Mouse (Mus musculus): Measurements from ENCODE around the gene Thap12. TPM values are rescaled to one million over a fixed set of nuclear protein-coding genes. Genes with fewer than 3 reads are reported as not detected.

Gene Thap12
- total and polyA plus RNA-seq, 3 experiments, result 47.7 to 140 (median 52.7) TPM

- Histone ChIP-seq H3K79me2 (ENCODE audit: control insufficient read depth, insufficient read depth, low read length, poor library complexity) (peaks cover under 1% of the 10 kb centered on the region; the same call in 1 of the 2 replicates), H3K27ac (ENCODE audit: control insufficient read depth, low read depth, low read length) (no peak overlapping the region), H3K9ac (ENCODE audit: control insufficient read depth, low read depth, low read length, poor library complexity, severe bottlenecking) (no peak overlapping the region), H3K27me3 (ENCODE audit: control insufficient read depth in 1 of 2, insufficient read depth in 2 of 2, low read length in 2 of 2) (no peaks in the 10 kb centered on the region), H3K4me3 (ENCODE audit: control insufficient read depth in 1 of 2, insufficient read depth in 1 of 2, low read depth in 2 of 2, low read length in 2 of 2) (no peak overlapping the region), H3K36me3 (ENCODE audit: control insufficient read depth in 1 of 2, insufficient read depth in 2 of 2, low read length in 2 of 2) (peaks cover 0 to 12% of the 10 kb centered on the region in 2 experiments; a peak in 2 of 4 replicates), H3K9me3 (replicated peaks; ENCODE audit: insufficient read depth, low read length) (no peaks in the 10 kb centered on the region), H3K4me1 (ENCODE audit: control insufficient read depth in 1 of 2, insufficient read depth in 2 of 2, low read length in 2 of 2) (peaks cover 0 to 10% of the 10 kb centered on the region in 2 experiments; a peak in 2 of 4 replicates)
- no peak for DNase-seq (ENCODE audit: low read depth, low spot score)
- no peak for TF ChIP-seq ZKSCAN1 (IDR thresholded peaks at IDR 0.05; ENCODE audit: low read depth, low read length)
- TF ChIP-seq TCF12 (IDR thresholded peaks at IDR 0.05; ENCODE audit: low read depth, low read length), result no peak
- no peak for TF ChIP-seq POLR2AphosphoS5 (IDR thresholded peaks at IDR 0.05; ENCODE audit: borderline replicate concordance, low read depth, low read length)
- TF ChIP-seq POLR2AphosphoS2 (IDR thresholded peaks at IDR 0.05; ENCODE audit: low read length), result no peak
- no peak for TF ChIP-seq ELF1 (IDR thresholded peaks at IDR 0.05; ENCODE audit: low read depth, low read length)
- no peak for TF ChIP-seq MAFK (IDR thresholded peaks at IDR 0.05; ENCODE audit: borderline replicate concordance, low read depth, low read length)
- TF ChIP-seq MYB (IDR thresholded peaks at IDR 0.05; ENCODE audit: low read depth, low read length), result no peak
- no peak for TF ChIP-seq UBTF (IDR thresholded peaks at IDR 0.05; ENCODE audit: borderline replicate concordance, insufficient read depth, low read depth, low read length)
- TF ChIP-seq MAX (IDR thresholded peaks at IDR 0.05; ENCODE audit: low read length), result no peak
- TF ChIP-seq ZNF384 (IDR thresholded peaks at IDR 0.05; ENCODE audit: low read depth, low read length), result no peak
- TF ChIP-seq TBP (IDR thresholded peaks at IDR 0.05; ENCODE audit: low read depth, low read length), result no peak
- TF ChIP-seq RAD21 (IDR thresholded peaks at IDR 0.05; ENCODE audit: low read depth, low read length), result no peak
- no peak for TF ChIP-seq SIN3A (IDR thresholded peaks at IDR 0.05; ENCODE audit: low read length)
These were observed 4.9 kb upstream of the Thap12 start for GRCm38 (mm10) chr7:98698041-98698440.

DNA sequence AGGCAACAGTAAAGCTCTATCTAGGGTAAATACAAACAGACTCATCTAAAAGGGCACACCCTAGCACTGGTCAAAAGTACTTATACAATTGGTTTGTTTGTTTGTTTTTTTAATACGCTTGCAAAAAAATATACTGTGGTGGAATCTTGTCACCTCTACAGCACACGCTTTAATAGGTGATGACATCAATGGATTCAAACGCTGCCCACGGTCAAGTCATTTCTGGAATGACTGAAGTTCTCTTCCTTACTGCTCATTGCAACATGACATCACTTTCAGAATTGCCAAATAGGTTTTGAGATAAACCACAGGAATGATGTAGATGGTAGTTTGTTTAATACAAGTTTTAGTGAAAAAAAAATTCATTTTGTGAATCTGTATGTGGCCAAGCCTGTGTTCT is 4.3 kb upstream of the Thap12 start:
- Histone ChIP-seq H3K79me2 (ENCODE audit: control insufficient read depth, insufficient read depth, low read length, poor library complexity) (peaks cover 6% of the 10 kb centered on the region), H3K9ac (ENCODE audit: control insufficient read depth, low read depth, low read length, poor library complexity, severe bottlenecking) (no peak overlapping the region), H3K27me3 (ENCODE audit: control insufficient read depth in 1 of 2, insufficient read depth in 2 of 2, low read length in 2 of 2) (no peaks in the 10 kb centered on the region), H3K4me1 (ENCODE audit: control insufficient read depth in 1 of 2, insufficient read depth in 2 of 2, low read length in 2 of 2) (peaks cover 0 to 6% of the 10 kb centered on the region in 2 experiments; a peak in 2 of 4 replicates), H3K36me3 (ENCODE audit: control insufficient read depth in 1 of 2, insufficient read depth in 2 of 2, low read length in 2 of 2) (peaks cover 0 to 6% of the 10 kb centered on the region in 2 experiments; a peak in 2 of 4 replicates), H3K9me3 (replicated peaks; ENCODE audit: insufficient read depth, low read length) (no peaks in the 10 kb centered on the region), H3K4me3 (ENCODE audit: control insufficient read depth in 1 of 2, insufficient read depth in 1 of 2, low read depth in 2 of 2, low read length in 2 of 2) (no peak overlapping the region), H3K27ac (ENCODE audit: control insufficient read depth, low read depth, low read length) (no peak overlapping the region)
- no peak for DNase-seq (ENCODE audit: low read depth, low spot score)
- TF ChIP-seq ZNF384 (IDR thresholded peaks at IDR 0.05; ENCODE audit: low read depth, low read length), result no peak
- no peak for TF ChIP-seq TBP (IDR thresholded peaks at IDR 0.05; ENCODE audit: low read depth, low read length)
- TF ChIP-seq MEF2A (IDR thresholded peaks at IDR 0.05; ENCODE audit: extremely low read depth, insufficient replicate concordance, low read depth, low read length, poor library complexity, severe bottlenecking), result no peak
- no peak for TF ChIP-seq ZKSCAN1 (IDR thresholded peaks at IDR 0.05; ENCODE audit: low read depth, low read length)
- no peak for TF ChIP-seq TCF12 (IDR thresholded peaks at IDR 0.05; ENCODE audit: low read depth, low read length)
- no peak for TF ChIP-seq MAZ (IDR thresholded peaks at IDR 0.05; ENCODE audit: low read depth, low read length)
- TF ChIP-seq POLR2AphosphoS5 (IDR thresholded peaks at IDR 0.05; ENCODE audit: borderline replicate concordance, low read depth, low read length), result no peak
- TF ChIP-seq EP300 (IDR thresholded peaks at IDR 0.05; ENCODE audit: low read depth in 1 of 2, low read length in 2 of 2), result no peak
- TF ChIP-seq RCOR1 (IDR thresholded peaks at IDR 0.05; ENCODE audit: low read depth, low read length), result no peak
- TF ChIP-seq UBTF (IDR thresholded peaks at IDR 0.05; ENCODE audit: borderline replicate concordance, insufficient read depth, low read depth, low read length), result no peak
- TF ChIP-seq ETS1 (IDR thresholded peaks at IDR 0.05; ENCODE audit: low read depth, low read length), result no peak
- TF ChIP-seq MXI1 (IDR thresholded peaks at IDR 0.05; ENCODE audit: low read depth, low read length), result no peak
- TF ChIP-seq MAFK (IDR thresholded peaks at IDR 0.05; ENCODE audit: borderline replicate concordance, low read depth, low read length), result no peak
- no peak for TF ChIP-seq POLR2A (IDR thresholded peaks at IDR 0.05; ENCODE audit: control insufficient read depth in 1 of 2, insufficient read depth in 1 of 2, low read depth in 1 of 2, low read length in 2 of 2, poor library complexity in 1 of 2)
- TF ChIP-seq RAD21 (IDR thresholded peaks at IDR 0.05; ENCODE audit: low read depth, low read length), result no peak
